Mouse (Mus musculus): ENCODE measurements around the gene Sptlc2.

Gene Sptlc2

DNA sequence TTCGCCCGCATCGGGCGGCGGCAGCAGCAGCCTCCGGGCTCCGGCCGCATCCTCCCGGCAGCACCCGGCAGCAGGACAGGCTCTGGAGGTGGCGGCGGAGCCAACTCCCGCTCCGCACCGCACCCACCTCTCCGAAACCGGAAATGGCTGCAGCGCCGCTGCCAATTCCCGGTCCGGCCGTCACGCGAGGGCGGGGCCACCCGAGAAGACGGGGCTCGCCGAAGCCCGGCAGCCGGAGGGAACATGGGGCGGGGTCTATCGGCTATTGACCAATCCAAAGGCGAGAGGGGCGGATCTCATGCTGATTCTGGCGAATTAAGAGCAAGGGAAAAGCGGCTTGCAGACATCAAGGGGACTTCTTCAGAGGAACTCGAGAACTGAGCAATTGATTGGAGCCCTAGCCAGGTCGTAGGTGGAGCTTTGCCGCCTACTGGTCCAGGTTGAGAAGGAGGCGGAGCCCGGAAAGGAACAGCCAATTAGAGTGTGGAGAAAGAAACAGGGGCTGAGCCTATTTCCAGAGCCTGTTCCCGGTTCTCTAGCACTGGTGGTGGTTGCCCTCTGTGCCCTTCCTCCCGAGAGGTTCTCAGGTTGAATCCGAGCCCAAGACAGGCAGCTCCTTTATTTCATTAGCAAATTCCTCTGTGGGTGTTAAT lies at the start of gene Sptlc2:
TSS of gene Sptlc2 (minus strand) at position 234 of the 653 bp plus-strand sequence.
- DNase-seq (ENCODE audit: extremely low spot score, low read depth, low spot score) = peak; percentile 99

DNA sequence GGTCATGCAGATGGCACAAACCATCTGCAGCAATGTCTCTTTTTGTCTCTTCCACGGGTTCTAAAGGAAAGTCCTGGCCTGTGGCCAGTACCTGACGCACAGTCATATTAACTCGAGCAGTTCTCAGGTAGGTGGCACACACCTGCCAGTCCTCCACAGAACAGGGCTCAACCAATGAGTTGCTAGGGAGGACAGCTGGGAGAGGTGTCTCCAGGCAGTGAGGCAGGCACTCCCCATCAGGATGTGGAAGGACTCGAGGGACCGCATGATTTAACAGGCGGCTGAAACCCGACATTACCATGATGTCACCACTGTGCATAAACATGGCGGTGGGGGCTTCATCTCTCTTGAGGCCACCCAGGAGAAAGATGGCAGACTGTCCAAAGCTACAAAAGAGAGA lies 40.7 kb upstream of the Sptlc2 start:
- no peak for DNase-seq (ENCODE audit: extremely low spot score, low read depth, low spot score)

DNA sequence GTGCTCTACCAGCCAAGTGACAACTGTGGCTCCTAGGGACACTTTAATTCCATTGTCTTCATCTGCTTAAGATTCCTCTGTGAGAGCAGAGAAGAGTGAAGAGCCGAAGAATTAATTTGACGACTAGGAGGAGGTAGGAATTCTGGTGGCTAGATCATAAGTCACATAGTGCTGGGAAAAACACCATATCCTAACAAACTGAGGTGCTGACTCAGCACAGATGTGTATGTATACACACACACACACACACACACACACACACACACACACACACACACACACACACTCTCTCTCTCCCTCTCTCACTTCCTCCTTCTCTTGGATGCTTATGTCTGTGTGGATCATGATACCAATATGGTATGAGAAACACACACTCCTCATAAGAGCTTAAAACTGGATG lies 40.1 kb upstream of the Sptlc2 start:
- DNase-seq (ENCODE audit: extremely low spot score, low read depth, low spot score) = no peak

DNA sequence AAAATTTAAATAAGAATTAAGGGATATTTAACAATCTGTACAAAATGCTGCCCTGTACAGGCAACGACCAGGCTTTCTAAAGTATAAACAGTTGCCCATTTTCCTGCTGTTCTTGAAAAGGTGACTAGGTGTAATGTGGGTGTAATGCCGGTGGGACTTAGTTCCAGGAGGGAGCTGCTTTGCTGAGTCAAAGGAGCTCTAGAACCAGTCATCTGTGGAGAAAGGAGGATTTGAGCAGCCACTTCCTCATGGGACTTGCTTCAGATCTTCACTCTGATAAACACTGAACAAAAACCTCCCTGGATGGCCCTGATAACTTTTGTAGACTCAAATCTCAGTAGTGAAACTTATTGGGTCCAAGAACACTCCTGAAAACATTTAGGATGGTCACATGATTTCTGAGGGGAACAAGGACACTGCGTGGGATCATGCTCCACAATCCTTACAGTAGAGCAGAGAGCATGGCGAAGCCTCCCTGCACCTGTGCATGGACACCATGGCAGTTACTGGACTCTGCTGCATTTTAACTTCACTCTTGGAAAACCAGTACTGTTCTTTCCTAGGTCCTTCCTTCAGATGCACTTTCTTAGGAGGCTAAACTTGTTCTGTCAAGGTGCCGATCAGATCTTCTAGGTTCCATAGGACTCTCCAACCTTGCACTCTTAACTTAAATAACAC lies 38.3 kb upstream of the Sptlc2 start:
- DNase-seq (ENCODE audit: extremely low spot score, low read depth, low spot score) = no peak

DNA sequence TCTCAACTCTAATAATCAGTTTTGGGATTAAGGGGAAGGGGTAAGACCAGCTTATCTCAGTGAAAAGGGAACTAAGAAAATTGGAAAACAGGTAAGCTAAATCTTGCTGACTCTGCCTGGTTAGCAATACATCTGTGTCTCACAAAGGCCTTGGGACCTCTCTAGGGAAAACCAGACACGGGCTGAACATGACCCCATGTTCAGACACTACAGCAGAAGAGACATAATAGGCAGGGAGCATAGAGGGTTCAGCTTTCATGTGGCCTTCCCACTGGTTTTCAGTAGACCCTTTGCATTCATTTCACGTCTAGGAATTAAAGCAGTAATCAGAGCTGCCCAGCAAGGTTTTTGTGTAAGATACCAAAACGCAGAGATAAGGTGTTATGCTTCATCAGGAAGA lies 36.4 kb upstream of the Sptlc2 start:
- no peak for DNase-seq (ENCODE audit: extremely low spot score, low read depth, low spot score)

DNA sequence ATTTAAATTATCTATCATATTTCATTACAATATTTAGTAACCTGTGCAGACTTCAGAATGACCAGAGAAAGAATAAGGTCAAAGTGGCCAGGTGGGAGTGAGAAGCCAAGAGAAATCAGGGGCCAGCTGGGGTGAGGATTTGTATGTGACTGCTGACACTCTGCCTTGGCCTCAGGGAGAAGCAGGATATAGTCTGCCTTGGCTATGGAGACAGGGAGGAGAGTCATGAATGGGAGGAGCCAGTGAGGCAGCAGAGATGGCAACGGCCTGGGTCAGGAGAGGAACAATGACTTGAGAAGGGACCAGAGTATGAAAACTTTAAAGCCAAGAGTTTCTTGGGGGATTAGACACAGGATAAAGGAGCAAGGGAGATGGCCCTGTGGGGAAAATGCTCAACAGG lies 35.5 kb upstream of the Sptlc2 start:
- no peak for DNase-seq (ENCODE audit: extremely low spot score, low read depth, low spot score)

- no peak for DNase-seq (ENCODE audit: extremely low spot score, low read depth, low spot score)
Measured at GRCm38 (mm10) chr12:87421708-87422507, 33.8 kb upstream of the Sptlc2 start.

GRCm38 (mm10) chr12:87419974-87420485 lies 31.9 kb upstream of the Sptlc2 start:
- no peak for DNase-seq (ENCODE audit: extremely low spot score, low read depth, low spot score)

DNA sequence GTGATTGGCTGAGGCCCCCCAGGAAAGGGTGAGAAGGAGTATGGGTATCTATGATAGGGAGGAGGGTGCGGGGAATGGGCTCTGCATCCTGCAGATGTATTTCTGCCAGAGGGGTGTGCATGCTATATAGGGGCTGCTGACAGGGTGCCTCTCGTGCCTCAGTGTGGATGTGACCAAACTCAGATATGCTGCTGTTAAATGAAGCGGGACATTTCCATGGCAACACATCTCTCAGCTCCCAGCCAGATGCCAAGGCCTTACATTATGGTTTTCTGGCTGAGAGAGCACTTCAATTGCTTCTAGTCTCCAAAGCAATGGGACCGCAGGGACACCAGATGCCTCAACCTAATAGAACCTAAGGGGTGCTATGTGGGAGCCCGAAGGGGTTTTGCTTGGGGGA lies 30.8 kb upstream of the Sptlc2 start:
- no peak for DNase-seq (ENCODE audit: extremely low spot score, low read depth, low spot score)

- peak; percentile 39 for DNase-seq (ENCODE audit: extremely low spot score, low read depth, low spot score)
Measured at GRCm38 (mm10) chr12:87416690-87417089, 28.5 kb upstream of the Sptlc2 start.

- DNase-seq (ENCODE audit: extremely low spot score, low read depth, low spot score) = no peak
Measured at GRCm38 (mm10) chr12:87415358-87415757, 27.2 kb upstream of the Sptlc2 start.

DNA sequence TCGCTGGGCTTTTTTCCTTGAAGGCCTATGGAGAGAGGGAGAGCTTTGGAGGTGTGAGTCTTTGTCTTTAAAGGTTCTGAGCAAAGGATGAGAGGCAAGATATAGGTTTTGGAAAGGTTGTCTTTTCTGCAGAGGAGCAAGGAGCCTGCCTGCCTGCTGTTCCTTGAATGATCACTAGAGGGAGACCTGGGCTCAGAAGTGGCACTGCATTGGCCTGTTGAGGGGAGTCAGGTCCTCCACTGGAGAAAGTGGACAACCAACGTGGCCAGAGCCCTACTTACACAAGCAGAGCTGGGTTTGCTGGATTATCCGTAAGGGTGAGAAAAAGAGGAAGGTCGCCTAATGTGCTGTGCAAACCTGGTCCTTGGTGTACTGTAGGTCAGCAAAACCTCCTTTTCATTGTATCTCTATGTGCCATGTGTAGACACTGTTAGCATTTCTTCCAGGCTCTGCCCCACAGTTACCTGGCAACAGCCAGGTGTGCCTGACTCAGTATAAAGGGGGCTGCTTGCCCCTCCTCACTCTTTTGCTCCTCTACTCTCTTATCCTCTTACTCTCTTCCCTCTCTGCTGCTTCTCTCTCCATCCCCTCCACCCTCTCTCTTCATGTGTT lies 25.1 kb upstream of the Sptlc2 start:
- no peak for DNase-seq (ENCODE audit: extremely low spot score, low read depth, low spot score)

DNA sequence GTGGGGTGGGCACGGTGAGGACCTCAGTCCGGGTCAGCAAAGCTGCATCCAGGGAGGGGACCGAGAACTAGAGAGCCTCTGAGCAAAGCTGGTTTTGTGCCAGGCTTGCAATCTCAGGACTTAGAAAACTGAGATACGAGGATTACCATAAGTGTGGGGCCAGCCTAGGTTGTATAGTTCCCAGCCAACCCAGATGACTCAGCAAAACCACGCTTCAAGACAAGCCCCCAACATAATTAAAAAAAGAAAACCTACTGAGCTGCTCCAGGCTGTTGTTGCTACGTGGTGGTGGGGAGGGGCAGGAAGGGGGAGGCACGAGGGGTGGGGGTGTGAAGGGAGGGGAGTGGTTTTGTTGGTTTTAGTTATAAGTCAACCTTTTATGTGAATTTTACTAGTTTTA lies 22.8 kb upstream of the Sptlc2 start:
- no peak for DNase-seq (ENCODE audit: extremely low spot score, low read depth, low spot score)

DNA sequence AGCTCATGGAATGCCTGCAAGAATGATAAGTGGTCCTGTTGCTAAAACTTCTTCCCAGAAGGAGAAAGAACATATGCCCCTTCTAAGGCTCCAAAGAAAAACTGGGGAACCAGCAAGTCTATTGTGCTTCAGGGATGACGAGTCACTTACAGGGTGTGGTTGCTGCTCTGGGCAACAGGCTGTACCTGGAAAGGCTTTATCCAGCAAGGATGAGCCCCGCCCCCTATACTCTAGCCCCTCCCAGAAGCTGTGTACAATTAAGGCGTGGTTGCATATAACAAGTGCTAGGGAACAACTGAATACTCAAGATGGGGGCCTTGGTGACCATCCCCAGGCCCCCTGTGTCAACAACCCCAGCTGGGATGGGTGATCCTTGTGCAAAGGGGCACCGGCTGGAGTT lies 21.0 kb upstream of the Sptlc2 start:
- no peak for DNase-seq (ENCODE audit: extremely low spot score, low read depth, low spot score)

DNA sequence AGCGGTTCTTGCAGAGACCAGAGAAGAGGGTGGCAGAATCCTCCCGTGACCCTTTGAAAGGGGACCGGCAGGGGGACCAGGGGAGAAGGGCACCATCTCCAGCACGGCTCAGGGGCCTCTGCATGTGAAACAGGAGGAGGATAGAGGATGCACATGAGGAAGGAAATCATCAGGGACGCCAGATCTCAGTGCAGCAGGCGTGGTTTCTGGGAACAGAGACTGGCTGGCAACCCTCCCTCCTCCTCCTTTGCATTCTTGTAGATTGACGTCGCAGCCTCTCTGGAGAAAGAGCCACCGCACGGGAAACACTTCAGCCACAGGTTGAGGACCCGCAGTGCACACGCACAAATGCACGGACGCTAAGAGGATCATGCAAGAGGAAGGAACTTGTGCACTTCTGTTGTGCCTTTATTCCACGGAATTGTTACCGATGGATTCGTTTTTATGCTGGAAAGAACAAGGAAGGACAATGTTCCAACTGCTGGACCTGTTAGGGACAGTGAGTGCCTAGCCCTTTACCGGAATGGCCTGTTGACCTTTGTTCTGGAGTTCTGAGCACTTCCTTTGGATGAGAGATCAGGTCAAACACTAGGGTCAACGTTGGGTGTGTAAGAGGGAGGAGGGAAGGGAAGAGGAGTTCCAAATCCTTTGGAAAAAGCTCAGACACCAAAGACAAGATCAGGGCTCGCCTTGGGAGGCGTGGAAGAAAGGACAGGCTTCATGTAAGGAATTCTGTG lies 19.9 kb upstream of the Sptlc2 start:
- DNase-seq (ENCODE audit: extremely low spot score, low read depth, low spot score) = no peak

GRCm38 (mm10) chr12:87405721-87406120 lies 17.6 kb upstream of the Sptlc2 start:
- DNase-seq (ENCODE audit: extremely low spot score, low read depth, low spot score) = no peak

DNA sequence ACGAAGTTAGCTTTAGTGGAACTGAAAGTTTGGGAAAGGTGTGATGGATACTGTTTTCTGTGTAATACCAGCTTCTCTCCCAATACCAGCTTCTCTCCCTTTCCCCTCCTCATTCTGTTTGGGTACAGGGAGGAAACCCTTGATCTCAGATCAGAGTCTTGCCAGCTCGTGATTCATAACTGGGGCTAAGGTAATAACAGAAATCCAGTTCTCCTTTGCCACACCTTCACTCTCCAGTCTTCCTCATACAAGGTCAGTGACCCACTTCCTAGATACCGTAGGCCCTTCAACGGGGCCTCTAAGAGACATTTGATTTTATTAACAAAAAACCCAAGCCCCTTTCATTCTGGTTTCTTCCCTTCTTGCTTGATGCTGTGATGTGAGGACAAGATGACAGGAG lies 17.0 kb upstream of the Sptlc2 start:
- no peak for DNase-seq (ENCODE audit: extremely low spot score, low read depth, low spot score)

DNA sequence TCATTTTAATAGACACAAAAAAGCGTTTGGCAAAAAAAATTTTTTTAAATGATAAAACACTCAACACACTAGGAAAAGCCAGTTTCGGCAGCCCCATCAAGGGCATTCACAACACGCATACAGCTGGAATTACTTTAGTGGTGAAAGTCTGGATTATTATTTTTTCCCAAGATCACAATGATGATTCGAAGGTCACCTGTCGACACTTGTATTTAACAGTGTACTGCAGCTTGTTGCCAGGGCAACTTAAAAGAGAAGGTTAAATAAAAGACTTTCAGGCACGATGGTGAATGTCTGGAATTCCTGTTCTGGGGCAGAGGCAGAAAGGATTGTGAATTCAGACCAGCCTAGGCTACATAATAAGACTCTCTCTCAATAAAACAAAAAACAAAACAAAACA lies 13.7 kb upstream of the Sptlc2 start:
- no peak for DNase-seq (ENCODE audit: extremely low spot score, low read depth, low spot score)

GRCm38 (mm10) chr12:87399119-87399819 lies 11.1 kb upstream of the Sptlc2 start:
- DNase-seq (ENCODE audit: extremely low spot score, low read depth, low spot score) = no peak

DNA sequence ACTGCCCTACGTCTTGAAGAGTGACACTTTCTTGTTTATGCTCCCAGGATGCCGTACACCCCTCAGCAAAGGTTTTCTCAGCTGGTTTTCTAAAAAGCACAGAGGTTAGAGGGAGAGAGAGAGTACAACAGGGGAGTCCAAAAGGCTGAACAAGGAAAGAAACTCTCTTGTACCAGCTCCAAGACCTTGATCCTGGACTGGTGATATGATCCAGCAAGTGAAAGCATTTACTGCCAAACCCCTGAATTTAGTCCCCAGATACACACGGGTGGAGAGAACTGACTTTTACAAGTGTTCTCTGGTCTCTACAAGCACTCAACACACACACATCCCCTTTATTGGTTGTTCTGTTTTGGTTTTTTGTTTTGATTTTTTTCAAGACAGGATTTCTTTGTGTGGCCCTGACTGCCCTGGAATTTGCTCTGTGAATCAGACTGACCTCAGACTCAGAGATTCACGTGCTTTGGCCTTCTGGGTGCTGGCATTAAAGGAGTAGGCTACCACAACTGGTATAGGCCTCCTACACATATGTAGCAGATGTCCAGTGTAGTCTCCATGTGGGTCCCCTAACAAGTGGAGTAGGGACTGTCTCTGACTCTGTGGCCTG lies 9.8 kb upstream of the Sptlc2 start:
- no peak for DNase-seq (ENCODE audit: extremely low spot score, low read depth, low spot score)

All from hindlimb bud, embryonic 11.5 days (tissue).